Mouse (Mus musculus) brain, embryonic 18.5 days (tissue): ENCODE measurements around the gene Gemin6.
"Not testable (repeated sequence)": the region's sequence is repeated elsewhere in the genome, so short reads cannot be mapped to it uniquely, and the experiment has no call there.

Source experiments
- DNase-seq: peaks from one replicate; pipeline ENCODE4 v3.0.0-alpha.2; 2012; ENCODE audit warnings: low read depth, low spot score

Gene Gemin6

DNA sequence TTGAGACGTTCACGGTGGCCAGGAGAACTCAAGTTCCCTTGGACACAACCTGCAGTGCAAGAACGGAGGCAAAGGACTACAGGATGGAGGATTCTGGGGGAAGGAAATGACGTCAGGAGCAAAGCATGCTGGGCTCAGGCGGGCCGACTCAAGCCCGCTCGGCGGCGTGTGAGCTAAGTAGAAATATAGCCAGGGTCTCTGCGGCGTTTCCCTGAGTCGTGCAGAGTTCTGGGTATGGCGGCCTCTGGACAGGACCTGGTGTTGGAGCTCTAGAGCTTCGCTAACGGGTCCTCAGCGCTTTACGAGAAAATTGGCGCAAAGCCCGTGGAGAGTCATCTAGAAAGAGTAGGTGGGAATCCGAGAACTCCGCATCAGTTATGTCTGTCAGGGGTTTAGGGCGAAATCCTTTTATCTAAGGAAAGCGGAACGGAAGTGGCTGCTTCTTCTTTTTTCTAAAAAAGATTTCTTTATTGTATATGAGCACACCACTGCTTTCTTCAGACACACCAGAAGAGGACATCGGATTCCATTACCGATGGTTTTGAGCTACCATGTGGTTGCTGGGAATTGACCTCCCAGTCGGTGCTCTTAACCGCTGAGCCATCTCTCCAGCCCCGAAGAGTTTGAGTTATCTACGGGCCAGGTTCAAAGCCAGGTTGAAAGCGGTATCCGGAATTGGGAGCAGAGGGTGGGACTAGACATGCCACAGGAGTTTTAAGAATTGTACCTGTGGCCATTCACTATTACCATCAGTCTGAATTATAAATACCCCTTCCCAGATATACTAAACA, at the start of gene Gemin6:
Gene Gemin6 (plus strand): TSS at position 116 of the 791 bp plus-strand sequence.
- peak; percentile 85 for DNase-seq

DNA sequence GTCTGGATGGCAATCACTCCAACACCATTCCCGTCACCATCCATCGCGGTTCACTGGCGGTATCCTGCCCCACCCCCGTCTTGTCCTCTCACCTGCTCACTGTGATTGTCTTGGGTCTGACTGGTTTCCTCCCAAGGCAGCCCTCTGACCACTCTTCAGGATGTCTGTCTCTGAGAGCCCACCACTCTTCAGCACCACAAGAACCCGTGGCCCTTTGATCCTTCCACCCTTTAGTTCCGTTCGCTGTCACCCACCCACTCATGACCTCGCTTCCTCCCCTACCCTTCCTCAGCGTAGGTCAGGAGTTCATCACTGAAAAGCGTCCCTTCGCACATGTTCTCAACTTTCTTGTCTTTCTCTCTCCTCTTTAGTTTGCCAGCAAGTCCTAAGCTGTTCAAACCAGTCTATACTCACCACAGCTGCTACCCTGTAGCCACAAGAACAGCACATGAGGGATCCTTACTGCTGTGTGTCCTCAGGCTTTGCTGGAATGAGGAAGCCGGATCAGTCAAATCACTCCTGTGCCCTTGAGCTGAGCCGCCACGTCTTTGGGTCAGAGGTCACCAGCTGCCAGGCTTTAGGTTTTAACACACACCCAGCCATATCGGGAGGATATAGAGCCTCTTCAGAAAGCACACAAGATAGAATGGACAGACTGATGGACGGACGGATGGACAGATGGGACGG, 49.4 kb upstream of the Gemin6 start:
- no peak for DNase-seq

DNA sequence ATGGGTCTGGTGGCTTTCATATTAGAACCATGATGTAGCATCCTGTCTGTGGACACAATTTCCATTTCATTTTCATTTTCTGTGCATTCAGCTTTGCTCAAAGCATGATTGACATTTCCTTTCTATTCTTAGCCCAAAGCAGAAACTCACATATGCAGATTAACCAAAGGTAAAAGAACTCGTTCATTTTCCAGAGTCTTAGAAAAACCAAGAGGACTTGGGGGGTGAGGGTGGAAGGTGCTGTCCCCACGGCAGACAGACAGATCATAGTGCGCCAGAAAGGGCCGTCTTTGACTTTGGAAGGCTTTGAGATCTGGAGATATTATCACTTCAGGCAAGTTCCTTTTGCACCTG, 48.9 kb upstream of the Gemin6 start:
- DNase-seq, result no peak

DNA sequence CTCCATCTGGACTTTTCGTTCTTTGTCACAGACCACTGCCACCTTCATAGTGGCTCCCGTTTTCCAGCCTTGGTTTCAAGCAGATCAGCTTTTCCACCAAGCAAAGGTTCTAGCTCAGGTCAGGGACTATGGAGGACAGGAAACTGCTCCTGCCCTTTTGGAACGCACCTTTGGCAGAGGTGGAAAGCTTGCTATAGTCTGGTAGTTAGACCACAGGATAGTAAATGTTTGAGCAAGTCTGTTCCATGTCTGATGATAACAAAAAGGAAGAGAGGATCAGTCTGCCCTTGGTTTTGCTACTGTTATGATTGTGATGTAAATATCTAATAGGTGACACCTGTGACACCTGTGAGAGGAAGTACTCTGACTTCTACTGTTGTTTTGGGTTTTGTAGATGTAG, 48.3 kb upstream of the Gemin6 start:
- no peak for DNase-seq

DNA sequence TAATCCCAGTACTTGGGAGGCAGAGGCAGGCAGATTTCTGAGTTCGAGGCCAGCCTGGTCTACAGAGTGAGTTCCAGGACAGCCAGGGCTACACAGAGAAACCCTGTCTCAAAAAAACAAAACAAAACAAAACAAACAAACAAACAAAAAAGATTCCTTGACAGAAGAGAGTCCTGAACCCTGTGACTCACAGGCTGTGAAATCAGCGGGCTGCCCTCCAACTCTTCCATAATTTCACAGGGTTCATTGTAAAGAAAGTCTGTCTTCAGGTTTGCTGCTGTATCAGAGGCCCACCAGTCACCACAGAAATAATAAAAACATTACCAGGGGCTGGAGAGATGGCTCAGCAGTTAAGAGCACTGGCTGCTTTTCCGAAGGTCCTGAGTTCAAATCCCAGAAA, 45.4 kb upstream of the Gemin6 start:
- not testable (repeated sequence) for DNase-seq

DNA sequence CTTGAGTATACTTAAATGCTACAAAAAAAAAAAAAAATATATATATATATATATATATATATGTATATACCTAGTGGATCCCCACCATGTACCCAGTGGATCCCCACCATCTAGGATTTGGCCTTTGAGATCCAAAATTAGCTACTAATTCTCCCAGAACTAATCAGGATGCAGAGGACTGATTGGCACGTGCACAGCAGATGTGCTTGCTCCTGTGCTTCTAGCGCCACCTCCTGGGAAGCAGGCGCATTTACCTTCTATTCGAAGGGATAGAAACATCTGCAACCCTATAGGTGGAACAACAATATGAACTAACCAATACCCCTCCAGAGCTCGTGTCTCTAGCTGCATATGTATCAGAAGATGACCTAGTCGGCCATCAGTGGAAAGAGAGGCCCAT, 44.3 kb upstream of the Gemin6 start:
- no peak for DNase-seq

DNA sequence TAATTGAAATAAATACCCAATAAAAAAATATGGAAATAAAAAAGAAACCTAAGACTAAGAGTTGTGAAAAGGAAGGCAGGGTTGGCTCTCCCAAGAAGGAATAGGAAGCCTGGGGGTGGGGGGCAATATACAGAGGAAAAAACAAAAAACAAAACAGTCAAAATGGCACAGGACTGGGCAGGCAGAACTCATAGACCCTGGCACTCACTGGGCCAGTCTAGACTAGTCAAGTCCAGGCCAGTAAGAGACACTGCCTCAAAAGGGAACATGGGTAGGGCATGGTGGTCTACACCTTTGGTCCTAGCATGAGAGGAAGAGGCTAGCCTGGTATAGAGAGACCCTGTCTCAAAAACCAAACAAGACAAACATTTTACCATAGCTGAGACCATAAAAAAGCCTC, 43.8 kb upstream of the Gemin6 start:
- no peak for DNase-seq

DNA sequence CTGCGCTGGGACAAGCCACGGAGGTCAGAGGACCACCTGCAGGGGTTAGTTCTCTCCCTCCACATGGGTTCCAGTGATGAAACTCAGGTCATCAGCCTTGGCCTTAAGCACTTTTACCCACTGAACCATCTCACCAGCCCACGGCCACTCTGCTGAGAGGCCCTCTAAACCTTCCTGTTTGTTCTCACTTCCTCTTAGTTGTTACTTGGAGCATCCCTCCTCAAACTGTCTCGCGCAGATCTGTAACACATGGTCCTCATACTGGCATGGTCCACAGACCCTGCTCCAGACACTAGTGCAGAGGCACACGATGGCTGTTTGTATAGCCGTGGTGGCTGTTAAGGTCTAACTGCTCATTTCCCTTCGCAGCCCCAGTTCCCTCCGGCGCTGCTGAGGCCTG, 40.6 kb upstream of the Gemin6 start:
- no peak for DNase-seq

DNA sequence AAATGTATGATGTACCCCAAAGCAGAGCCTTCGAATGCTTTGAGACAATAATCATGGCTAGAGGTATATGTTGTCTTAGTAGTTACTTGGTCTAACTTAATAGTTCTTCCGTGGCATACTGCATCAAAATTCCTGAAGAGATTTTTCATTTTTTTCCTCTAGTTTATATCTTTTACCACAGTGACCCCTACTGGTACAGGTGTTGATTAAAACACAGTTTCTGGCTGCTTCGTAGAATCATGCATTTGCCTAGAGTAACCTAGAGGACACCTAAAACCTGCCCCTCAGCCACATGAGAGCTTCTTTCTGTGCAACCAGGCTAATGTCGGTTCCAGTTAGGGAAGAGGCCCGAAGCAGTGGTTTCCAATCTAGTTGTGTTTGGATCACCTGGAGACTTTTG, 31.2 kb upstream of the Gemin6 start:
- no peak for DNase-seq

DNA sequence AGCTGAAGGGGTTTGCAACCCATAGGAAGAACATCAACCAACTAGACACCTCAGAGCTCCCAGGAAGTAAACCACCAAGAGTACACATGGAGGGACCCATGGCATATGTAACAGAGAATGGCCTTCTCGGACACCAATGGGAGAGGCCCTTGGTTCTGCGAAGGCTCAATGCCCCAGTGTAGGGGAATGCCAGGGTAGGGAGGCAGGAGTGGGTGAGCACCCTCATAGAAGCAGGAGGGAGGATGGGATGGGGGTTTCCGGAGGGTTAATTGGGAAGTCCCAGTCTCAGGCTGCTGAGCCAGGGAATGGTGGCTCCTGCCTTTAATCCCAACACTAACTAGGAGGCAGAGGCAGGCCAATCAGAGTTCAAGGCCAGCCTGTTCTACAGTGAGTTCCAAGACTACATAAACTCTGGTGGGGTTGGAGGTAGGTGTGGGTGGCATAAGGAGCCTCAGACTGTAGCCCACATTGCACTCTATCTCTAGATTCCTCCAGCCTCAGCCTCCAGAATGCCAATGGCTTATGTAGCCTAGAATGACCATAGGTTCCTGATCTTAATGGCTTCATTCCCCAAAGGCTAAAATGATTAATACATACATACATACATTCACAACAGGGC, 25.0 kb upstream of the Gemin6 start:
- no peak for DNase-seq

DNA sequence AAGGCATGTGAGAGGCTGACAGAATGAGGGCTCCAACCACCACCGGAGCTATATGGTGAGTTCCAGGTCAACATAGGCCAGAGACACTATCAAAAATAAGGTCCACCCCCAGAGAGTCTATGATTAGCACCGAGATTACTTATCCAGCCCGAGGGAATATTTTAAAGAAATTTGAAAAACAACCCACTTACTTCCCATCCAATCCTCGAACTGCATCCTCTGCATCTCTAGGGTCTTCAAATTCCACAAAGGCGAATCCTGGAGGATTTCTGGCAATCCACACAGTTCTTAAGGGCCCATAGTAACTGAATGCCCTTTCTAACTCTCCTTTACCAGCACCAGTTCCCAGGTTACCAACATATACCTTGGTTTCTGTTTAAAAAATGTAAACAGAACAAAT, 18.6 kb upstream of the Gemin6 start:
- DNase-seq, result no peak

DNA sequence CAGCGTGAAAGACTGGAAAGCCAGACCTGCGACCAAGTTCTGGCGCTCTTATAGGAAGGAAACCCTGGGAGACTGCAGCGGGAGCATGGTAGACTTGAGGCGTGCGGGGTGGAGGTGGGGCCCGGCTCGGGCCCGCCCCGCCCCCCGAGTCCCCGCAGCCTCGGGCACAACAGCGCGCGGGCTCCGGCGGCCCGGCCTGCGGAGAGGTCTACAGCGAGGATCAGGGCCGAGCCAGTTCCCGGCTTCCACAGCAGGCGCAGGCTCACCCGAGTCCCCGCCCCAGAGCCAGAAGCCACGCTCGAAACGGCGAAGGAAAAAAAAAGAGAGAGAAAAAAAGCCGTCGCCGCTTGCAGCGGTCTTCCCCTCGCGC, 18.0 kb upstream of the Gemin6 start:
- no peak for DNase-seq

DNA sequence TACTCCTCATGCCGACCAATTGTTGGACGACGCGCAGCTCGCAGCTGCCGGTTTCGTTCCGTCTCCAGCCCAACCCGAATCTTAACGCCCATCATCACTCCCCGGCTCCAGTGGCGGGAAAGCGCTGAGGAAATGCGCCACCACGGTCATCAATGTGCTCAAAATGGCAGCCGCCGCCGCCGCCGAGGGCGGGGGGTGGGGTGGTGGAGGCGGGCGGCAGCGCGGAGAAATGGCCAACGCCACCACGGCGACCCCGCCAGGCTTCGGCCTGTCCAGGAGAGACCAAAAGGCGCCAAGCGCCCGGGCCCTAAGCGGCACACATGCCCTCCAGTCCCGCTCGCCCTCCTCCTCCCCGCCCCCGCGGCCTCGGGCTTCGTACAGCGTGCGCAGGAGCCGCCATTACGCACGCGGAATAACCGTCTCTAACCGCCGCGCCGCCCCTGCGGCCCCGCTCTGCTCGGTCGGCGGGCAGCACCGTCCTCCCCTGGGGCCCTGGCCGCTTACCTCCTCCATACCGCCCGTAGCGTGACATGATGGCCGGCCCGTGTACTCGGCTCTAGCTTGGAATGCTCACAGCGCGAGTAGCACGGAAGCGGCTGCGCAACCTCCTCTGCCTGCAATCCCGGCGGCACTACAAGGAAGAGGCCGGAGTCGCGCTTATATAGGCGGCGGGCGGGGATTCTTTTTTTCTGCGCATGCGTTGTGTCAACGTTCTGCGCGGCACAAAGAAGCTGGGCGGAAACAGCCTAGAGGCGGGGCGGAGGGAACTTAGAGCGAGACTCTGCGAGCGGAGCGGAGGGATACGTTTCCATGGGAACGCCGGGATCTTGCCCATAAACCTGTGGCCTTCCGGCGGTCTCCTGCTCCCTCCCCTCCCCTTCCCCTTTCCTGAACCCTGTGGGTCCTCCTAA, 17.3 kb upstream of the Gemin6 start, which contains the start of the genes Srsf7 and Ttc39d:
Gene Srsf7 (minus strand): TSS at position 637 of the 911 bp plus-strand sequence.
Gene Ttc39d (plus strand): TSS at position 790 of the 911 bp plus-strand sequence.
- DNase-seq, result peak; percentile 96

DNA sequence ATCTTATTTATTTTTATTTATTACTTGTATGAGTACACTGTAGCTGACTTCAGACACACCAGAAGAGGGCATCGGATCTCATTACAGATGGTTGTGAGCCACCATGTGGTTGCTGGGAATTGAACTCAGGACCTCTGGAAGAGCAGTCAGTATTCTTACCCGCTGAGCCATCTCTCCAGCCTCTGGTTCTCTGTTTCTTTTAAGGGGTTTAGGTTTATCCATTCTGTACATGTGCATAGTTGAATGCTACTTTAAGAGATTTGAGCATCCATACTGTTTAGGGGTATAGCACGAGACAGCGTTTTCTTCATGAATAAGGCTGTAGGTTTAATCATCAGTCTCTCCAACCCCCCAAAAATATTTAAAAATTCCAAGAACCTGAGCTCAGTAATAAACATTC, 10.2 kb upstream of the Gemin6 start:
- not testable (repeated sequence) for DNase-seq

DNA sequence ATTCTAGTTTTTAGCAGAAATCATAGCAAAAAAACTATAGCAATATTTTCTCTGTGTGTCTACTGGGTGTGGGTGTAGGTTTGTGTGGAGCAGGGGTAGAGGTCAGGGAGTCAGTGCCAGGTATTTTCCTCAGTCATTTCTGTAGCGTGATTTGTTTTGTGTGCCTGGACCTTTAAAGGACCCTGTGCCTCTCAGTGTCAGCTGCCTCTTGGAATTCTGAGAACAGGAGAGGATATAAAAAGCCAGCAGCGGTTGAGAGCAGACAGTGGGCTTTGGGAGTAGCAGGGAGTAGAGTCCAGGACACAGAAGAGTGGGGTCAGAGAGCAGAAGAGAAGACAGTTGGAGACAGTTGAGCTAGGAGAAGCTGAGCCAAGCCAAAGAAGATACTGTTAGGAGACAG, 4.1 kb upstream of the Gemin6 start:
- no peak for DNase-seq

DNA sequence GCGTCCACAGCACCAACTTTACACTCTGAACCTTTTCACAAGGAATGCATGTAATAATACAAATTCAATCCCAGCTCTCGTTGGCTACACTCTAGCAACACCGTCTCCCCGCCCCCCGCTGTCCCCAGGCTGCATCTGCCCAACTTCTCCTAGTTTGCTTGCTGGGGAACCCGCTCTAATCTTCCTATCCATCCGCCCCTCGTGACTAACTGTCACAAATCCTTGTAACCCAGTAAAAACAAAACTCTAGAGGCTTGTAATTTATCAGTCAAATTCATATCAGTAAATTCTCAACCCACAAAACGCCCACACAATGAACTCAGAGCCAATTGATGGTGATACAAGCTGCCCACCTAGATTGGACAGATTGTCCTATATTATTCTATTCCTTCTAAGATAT, 3.0 kb upstream of the Gemin6 start:
- no peak for DNase-seq

DNA sequence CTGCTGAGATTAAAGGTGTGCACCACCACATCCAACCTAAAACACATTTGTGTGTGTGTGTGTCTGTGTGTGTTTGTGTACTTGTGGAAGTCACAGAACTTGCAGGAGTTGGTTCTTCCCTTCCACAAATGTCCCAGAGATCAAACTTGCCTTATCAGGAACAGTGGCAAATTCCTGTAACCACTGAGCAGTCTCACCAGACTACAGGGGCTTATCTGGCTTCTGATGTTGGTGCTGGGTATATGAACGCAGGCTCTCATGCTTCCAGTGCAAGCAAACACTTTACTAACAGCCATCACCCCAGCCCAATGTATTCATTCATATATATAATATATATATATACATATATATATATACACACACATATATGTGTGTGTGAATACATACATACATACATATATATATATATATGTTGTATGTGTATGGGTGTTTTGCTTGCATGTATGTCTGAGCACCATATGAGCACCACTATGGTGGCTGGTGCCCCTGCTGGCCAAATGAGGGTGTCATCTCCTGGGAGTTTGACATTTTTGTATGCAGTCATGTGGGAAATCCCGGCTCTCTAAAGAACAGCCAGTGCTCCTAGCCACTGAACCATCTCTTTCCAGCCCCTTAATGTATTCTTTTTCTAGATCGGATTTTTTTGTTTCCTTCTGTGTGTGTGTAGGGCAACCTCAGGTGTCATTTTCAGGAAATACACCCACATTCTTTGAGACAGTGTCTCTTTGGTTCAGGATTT, 2.2 kb upstream of the Gemin6 start:
- DNase-seq, result no peak

DNA sequence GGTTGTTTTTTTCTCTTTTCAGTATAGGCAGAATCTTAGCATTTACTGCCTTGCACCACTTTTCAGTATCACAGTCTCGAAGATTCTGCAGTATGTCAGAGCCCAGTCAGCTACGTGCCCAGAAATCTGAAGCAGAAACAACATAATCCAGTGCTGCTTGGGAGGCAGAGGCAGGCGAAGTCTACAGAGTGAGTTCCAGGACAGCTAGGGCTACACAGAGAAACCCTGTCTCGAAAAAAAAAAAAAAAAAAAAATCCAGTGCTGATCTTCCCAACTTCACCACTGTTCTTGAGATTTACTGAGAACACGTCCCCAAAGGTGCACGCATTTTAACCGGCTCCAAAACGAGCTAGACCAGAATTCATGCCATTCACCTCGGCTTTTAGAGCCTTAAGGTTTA, 412 bp upstream of the Gemin6 start:
- no peak for DNase-seq

DNA sequence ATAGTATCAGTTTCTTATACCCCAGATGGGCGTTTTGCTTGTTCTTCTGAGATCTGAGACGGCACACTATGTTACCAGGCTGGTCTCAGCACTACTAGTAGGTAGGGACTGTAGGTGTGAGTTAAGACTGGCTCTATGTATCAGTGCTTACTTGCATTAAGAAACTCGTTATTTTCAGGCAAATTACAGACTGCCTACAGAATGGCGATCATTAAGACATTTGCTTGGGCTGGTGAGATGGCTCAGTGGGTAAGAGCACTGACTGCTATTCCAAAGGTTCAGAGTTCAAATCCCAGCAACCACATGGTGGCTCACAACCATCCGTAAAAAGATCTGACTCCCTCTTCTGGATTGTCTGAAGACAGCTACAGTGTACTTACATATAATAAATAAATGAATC, 901 bp downstream of the Gemin6 start:
- DNase-seq, result not testable (repeated sequence)

DNA sequence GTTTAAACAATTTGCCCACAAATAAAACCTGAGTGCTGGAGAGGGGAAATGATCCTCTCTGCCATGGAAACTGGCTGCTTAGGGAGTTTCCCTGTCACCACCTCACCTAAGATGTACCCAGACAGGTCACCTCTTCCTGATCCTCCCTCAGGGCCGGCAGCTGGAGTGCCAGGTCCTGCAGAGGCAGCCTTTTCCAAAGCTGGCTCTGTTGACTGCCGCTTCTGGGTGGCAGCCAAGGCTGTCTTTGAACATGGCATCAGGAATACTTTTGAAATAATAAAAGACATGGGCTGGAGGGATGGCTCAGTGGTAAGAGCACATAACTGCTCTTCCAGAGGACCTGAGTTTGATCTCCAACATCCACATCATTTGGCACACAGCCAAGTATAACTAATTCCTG, 5.2 kb downstream of the Gemin6 start:
- no peak for DNase-seq

DNA sequence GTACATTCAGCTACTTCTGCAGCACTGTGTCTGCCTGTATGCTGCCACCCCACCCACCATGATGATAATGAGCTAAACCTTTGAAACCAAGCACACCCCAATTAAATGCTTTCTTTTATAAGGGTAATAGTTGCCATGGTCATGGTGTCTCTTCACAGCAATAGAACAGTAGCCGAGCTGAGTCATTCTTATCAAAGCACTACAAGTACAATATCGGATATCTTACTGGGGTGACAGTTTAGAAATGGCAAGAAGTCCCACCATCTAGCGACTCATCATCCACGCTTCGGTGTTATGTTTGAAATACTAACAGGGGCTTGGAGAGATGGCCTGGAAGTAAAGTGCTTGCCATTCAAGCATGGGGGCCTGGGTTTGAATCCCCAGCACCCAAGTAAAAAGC, 9.6 kb downstream of the Gemin6 start:
- no peak for DNase-seq
